Mouse (Mus musculus) megakaryocyte, embryonic 14.5 days (primary cell): Measurements from ENCODE around the gene Prph2.

Experiments
- FLI1 ChIP-seq: IDR thresholded peaks from 2 replicates; pipeline ENCODE4 v1.6.1; 2012; ENCODE audit warnings: low read length, inconsistent platforms, mixed read lengths
- GATA1 ChIP-seq: IDR thresholded peaks from 3 replicates; pipeline ENCODE4 v1.6.1; 2012; ENCODE audit warnings: mixed read lengths, low read length, inconsistent platforms, borderline replicate concordance

- TF ChIP-seq FLI1 (no peak), GATA1 (no peak)
Observed at GRCm38 (mm10) chr17:46926941-46927340, 16.7 kb downstream of the Prph2 start.
